Mouse (Mus musculus) bone marrow macrophage, adult 2 months (primary cell): Measurements from ENCODE around the gene H2-M10.6.

Source experiments
- CTCF ChIP-seq: IDR thresholded peaks from 2 replicates; pipeline ENCODE4 v1.5.1; 2012; ENCODE audit warnings: low read depth, mild to moderate bottlenecking, low read length, moderate library complexity
- POLR2A ChIP-seq: IDR thresholded peaks from 2 replicates; pipeline ENCODE4 v1.6.1; 2012; ENCODE audit warnings: mild to moderate bottlenecking, low read depth, low read length, borderline replicate concordance

DNA sequence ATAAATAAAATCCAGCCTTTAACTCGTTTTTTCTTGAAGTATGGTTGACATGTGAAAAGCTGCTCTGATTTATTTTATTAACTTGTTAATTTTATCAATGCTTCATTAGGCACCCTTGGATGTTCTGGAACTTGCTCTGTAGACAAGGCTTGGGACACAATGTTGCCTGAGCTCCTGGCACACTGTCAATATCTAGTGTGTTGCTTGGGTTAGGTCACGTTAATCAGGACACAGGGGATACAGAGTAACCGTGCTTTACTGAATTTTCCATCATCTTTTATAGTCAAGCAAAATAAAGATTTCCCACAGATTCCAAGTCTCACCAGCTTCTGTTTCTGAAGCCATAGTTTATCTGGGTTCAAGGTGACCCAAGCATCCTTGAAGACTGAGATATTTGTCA lies 30.4 kb upstream of the H2-M10.6 start:
- no peak for TF ChIP-seq POLR2A
- no peak for TF ChIP-seq CTCF
